Mouse (Mus musculus): ENCODE data around the gene Sorcs1.

GRCm38 (mm10) chr19:50527835-50528234, 150.6 kb downstream of the Sorcs1 start:
- TF ChIP-seq CTCF (IDR thresholded peaks at IDR 0.05; ENCODE audit: borderline replicate concordance, extremely low read depth, insufficient read depth, insufficient read length), result no peak
- TF ChIP-seq POLR2A (IDR thresholded peaks at IDR 0.05; ENCODE audit: borderline replicate concordance, extremely low read depth, insufficient read depth, insufficient read length, poor library complexity, severe bottlenecking), result no peak

All from brain, embryonic 14.5 days (tissue).